Mouse (Mus musculus) ES-Bruce4 (cell line): Measurements from ENCODE around the gene Ttll11.

ENCODE experiments used
- CTCF ChIP-seq: IDR thresholded peaks from one replicate; pipeline ENCODE4 v1.8.1; 2011; ENCODE audit warnings: low read depth, low read length
- EP300 ChIP-seq: IDR thresholded peaks from 2 replicates; pipeline ENCODE4 v1.6.1; 2011; ENCODE audit warnings: low read depth, low read length; ENCODE audit not compliant: insufficient read depth
- POLR2A ChIP-seq: IDR thresholded peaks from one replicate; pipeline ENCODE4 v1.8.1; 2011; ENCODE audit warnings: low read length; ENCODE audit not compliant: insufficient read depth

GRCm38 (mm10) chr2:35977749-35978148 is 2.0 kb downstream of the Ttll11 start:
- TF ChIP-seq CTCF (no peak), POLR2A (no peak), EP300 (no peak)
